Mouse (Mus musculus): Measurements from ENCODE around the gene Tns3.

The Tns3 gene

GRCm38 (mm10) chr11:8610456-8610855, 53.9 kb downstream of the Tns3 start:
- peak; percentile 43 for DNase-seq

- DNase-seq = no peak
These were observed 54.5 kb downstream of the Tns3 start for GRCm38 (mm10) chr11:8609873-8610272.

GRCm38 (mm10) chr11:8607123-8607522, 57.2 kb downstream of the Tns3 start:
- no peak for DNase-seq

- DNase-seq = no peak
These were observed 59.4 kb downstream of the Tns3 start for GRCm38 (mm10) chr11:8604789-8605569.

- no peak for DNase-seq
These were observed 61.7 kb downstream of the Tns3 start for GRCm38 (mm10) chr11:8602606-8603005.

- no peak for DNase-seq
These were observed 62.9 kb downstream of the Tns3 start for GRCm38 (mm10) chr11:8601411-8601821.

- DNase-seq = no peak
These were observed 68.7 kb downstream of the Tns3 start for GRCm38 (mm10) chr11:8595642-8596041.

GRCm38 (mm10) chr11:8593172-8593571, 71.2 kb downstream of the Tns3 start:
- DNase-seq = no peak

GRCm38 (mm10) chr11:8591271-8591670, 73.1 kb downstream of the Tns3 start:
- DNase-seq = no peak

GRCm38 (mm10) chr11:8589226-8589905, 75.0 kb downstream of the Tns3 start:
- DNase-seq = no peak

GRCm38 (mm10) chr11:8587941-8588340, 76.4 kb downstream of the Tns3 start:
- no peak for DNase-seq

- no peak for DNase-seq
These were observed 77.2 kb downstream of the Tns3 start for GRCm38 (mm10) chr11:8586996-8587644.

- DNase-seq = no peak
These were observed 78.0 kb downstream of the Tns3 start for GRCm38 (mm10) chr11:8586374-8586773.

- DNase-seq = no peak
These were observed 78.6 kb downstream of the Tns3 start for GRCm38 (mm10) chr11:8585686-8586085.

- DNase-seq = no peak
These were observed 79.4 kb downstream of the Tns3 start for GRCm38 (mm10) chr11:8584925-8585324.

- no peak for DNase-seq
These were observed 80.0 kb downstream of the Tns3 start for GRCm38 (mm10) chr11:8584307-8584706.

GRCm38 (mm10) chr11:8583137-8583536, 81.2 kb downstream of the Tns3 start:
- no peak for DNase-seq

GRCm38 (mm10) chr11:8582101-8582920, 82.0 kb downstream of the Tns3 start:
- no peak for DNase-seq

GRCm38 (mm10) chr11:8579789-8580188, 84.5 kb downstream of the Tns3 start:
- no peak for DNase-seq

GRCm38 (mm10) chr11:8575217-8576180, 88.8 kb downstream of the Tns3 start:
- DNase-seq = no peak

GRCm38 (mm10) chr11:8574562-8574961, 89.8 kb downstream of the Tns3 start:
- DNase-seq = no peak

GRCm38 (mm10) chr11:8572762-8573161, 91.6 kb downstream of the Tns3 start:
- DNase-seq = no peak

Measured in kidney, postnatal 14 days (tissue).